Mouse (Mus musculus): ENCODE measurements around the gene Dbi.

DNA sequence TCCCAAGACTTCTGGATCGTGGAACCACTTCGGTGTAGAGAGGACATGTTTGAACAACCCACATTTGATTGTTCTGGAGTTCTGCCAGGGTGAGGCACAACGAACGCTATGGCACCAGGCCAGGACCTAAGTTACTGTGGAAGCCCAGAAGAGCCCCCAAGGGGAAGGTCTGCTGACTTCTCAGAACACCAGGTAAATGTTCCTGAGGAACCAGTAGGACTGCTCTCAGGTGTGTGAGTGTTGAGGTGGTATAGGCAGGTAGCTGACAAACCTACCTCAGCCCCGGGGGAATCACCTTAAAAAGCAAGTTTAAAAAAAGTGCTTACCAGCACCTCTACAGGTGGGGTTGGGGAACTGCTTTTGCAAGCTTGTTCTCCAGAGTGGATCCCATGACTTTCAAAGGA is 15.3 kb downstream of the Dbi start:
- no peak for TF ChIP-seq MAFK (IDR thresholded peaks at IDR 0.05; ENCODE audit: insufficient read depth, low read depth, low read length)
- TF ChIP-seq ZNF384 (IDR thresholded peaks at IDR 0.05; ENCODE audit: low read depth, low read length) = no peak
- TF ChIP-seq ZC3H11A (IDR thresholded peaks at IDR 0.05; ENCODE audit: borderline replicate concordance, low read depth, low read length) = no peak
- TF ChIP-seq HCFC1 (IDR thresholded peaks at IDR 0.05; ENCODE audit: borderline replicate concordance, insufficient read depth, low read length) = no peak
